Mouse (Mus musculus): ENCODE measurements at regions not wholly inside any gene's neighbourhood (a gene's known extent, or its start where the extent isn't known, plus 50 kb on each side); places are given as distances from the start of the nearest gene placed in this dataset.

DNA sequence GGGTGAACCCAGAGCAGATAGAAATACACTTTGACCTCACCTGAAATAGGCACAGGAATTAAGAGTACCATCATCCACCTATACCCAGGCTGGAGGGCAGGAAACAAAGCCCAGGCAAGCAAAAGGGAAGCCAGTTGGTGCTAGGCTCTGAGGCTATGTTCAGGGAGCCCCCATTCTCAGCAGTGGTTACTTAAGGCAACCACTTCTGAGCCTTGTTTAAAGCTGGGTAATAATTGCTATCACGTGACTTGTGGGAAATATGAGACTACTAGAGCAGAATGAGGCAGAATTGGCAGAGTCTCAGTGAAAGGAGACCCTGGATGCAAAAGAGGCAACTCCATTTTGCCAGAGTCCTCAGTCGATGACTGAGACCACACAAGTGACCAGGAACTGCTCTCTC is 401.5 kb downstream of the Insc start:
- Histone ChIP-seq H3K27me3 (ENCODE audit: control insufficient read depth, insufficient read depth, low read depth, low read length) (no peaks in the 10 kb centered on the region), H3K4me1 (replicated peaks; ENCODE audit: control insufficient read depth, insufficient read depth, low read length) (no peaks in the 10 kb centered on the region), H3K36me3 (ENCODE audit: control insufficient read depth, insufficient read depth, low read length) (no peaks in the 10 kb centered on the region), H3K4me3 (ENCODE audit: low read length) (no peak overlapping the region), H3K27ac (ENCODE audit: low read length) (no peak overlapping the region), H3K9ac (ENCODE audit: low read length) (no peak overlapping the region), H3K9me3 (ENCODE audit: control insufficient read depth, low read length) (no peaks in the 10 kb centered on the region), H3K4me2 (ENCODE audit: low read depth, low read length) (no peak overlapping the region)
- WGBS = 34% methylated on average over 2 of the region's 2 CpGs
- no peak for ATAC-seq (ENCODE audit: low read depth)

DNA sequence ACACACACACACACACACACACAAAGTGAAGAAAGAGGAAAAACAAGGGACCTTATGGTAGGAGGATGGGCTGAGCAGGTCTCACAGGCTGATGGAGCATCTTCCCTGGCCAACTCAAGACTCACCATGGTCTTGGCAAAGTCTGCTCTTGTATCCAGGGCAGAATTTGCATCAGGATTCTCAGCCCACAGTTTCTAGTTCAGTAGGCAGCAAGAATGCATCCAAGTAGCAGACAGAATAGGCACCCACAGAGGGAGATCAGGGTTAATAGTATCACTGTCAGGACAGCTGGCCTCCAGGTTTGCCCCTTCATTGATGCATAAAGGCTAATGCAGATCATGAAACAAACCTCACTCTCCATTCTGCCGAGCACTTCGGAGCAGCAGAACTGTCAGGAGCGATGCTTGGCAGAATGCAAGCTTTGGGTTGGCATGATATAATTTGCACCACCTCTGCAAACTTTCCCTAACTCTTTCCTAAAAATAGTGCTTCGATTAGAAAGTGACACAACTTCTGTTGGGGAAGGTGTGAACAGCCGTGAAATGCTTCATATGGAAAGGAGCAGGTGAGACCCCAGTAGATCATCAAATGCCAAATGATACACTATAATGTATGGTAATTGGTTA is 404.0 kb downstream of the Insc start:
- Histone ChIP-seq H3K4me3 (ENCODE audit: low read length) (no peak overlapping the region), H3K36me3 (ENCODE audit: control insufficient read depth, insufficient read depth, low read length) (no peaks in the 10 kb centered on the region), H3K27ac (ENCODE audit: low read length) (no peak overlapping the region), H3K9ac (ENCODE audit: low read length) (no peak overlapping the region), H3K9me3 (ENCODE audit: control insufficient read depth, low read length) (no peaks in the 10 kb centered on the region), H3K4me2 (ENCODE audit: low read depth, low read length) (no peak overlapping the region), H3K4me1 (replicated peaks; ENCODE audit: control insufficient read depth, insufficient read depth, low read length) (no peaks in the 10 kb centered on the region), H3K27me3 (ENCODE audit: control insufficient read depth, insufficient read depth, low read depth, low read length) (no peaks in the 10 kb centered on the region)
- 88% methylated on average over 5 of the region's 5 CpGs for WGBS
- ATAC-seq (ENCODE audit: low read depth) = no peak

DNA sequence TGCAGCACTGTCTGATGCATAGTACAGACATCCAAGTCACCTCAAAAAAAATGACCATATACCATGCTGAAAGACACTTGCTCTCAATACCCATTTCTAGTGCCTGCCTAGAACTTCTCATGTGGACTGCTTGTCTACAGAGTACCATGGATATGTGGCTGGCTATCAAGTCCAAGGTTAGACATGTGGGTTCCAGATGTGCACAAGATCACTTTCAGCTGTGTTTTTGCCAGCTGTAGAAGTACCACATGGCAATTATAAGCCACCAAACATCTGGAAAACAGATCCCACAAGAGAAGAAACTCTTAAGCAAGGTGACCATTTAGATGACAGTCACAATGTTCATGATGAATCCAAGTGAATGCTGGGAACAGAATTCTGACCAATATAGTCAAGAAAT is 409.8 kb downstream of the Insc start:
- H3K4me2 ChIP-seq (ENCODE audit: low read depth, low read length) = no peak overlapping the region
- H3K4me1 ChIP-seq (replicated peaks; ENCODE audit: control insufficient read depth, insufficient read depth, low read length) = no peaks in the 10 kb centered on the region
- no peaks in the 10 kb centered on the region for H3K36me3 ChIP-seq (ENCODE audit: control insufficient read depth, insufficient read depth, low read length)
- ATAC-seq (ENCODE audit: low read depth) = no peak
- H3K9me3 ChIP-seq (ENCODE audit: control insufficient read depth, low read length) = no peaks in the 10 kb centered on the region
- no peaks in the 10 kb centered on the region for H3K27me3 ChIP-seq (ENCODE audit: control insufficient read depth, insufficient read depth, low read depth, low read length)
- no peak overlapping the region for H3K4me3 ChIP-seq (ENCODE audit: low read length)
- H3K27ac ChIP-seq (ENCODE audit: low read length) = no peak overlapping the region
- H3K9ac ChIP-seq (ENCODE audit: low read length) = no peak overlapping the region

DNA sequence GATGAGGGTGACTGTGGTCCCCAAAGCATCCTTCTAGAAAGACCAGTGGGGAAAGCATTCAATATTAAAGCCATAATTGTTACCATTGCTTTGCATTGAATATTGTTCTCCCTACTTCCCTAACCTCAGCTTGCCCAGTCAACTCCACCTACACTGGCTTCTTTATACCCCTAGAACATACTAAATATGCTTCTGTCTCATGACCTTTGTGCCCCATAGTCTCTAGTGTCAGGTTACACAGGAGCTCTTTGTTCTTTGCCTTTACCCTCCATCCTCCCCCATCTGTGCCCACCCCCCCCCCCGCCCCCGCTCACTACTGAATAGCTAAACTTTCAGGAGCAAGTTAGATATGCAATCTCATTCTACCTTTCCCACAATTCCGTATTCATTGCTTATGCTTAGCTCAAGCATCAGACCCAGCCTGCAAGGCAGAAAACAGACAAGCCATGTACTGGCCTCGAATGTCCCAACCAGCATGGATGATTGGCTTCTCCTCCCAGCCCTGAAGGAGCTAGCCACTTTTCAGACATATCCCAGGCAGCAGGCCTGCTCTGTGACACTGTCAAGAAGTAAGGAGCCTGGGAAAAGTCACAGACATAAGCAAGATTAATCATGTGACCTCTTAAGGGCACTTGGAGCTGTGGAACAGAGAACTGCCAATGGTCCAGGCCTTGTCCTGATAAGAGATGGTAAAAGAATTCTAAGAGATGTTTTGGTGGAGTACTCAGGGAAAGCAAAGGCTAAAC is 410.4 kb downstream of the Insc start:
- Histone ChIP-seq H3K9me3 (ENCODE audit: control insufficient read depth, low read length) (no peaks in the 10 kb centered on the region), H3K9ac (ENCODE audit: low read length) (no peak overlapping the region), H3K4me1 (replicated peaks; ENCODE audit: control insufficient read depth, insufficient read depth, low read length) (no peaks in the 10 kb centered on the region), H3K4me2 (ENCODE audit: low read depth, low read length) (no peak overlapping the region), H3K36me3 (ENCODE audit: control insufficient read depth, insufficient read depth, low read length) (no peaks in the 10 kb centered on the region), H3K4me3 (ENCODE audit: low read length) (no peak overlapping the region), H3K27ac (ENCODE audit: low read length) (no peak overlapping the region), H3K27me3 (ENCODE audit: control insufficient read depth, insufficient read depth, low read depth, low read length) (no peaks in the 10 kb centered on the region)
- 37% methylated on average over 4 of the region's 4 CpGs for WGBS
- no peak for ATAC-seq (ENCODE audit: low read depth)

DNA sequence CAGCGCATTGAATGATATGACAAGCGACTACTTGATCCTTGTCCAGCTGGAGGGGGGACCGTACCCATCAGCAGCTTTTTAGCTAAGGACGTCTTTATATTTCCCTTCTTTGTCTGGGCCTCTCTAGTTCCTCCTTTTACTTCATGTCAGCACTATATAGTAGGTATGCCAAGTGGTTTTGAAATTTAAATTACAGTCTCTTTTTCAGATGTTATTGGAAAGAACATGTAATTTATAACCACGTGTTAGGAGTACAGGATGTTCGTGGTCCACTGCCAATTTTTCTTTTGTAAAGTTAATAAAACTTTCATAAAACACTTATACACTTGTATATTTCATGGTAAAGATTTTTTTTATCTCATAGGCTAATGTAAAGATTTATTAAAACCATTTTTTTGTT is 426.5 kb downstream of the Insc start:
- no peaks in the 10 kb centered on the region for H3K9me3 ChIP-seq (ENCODE audit: control insufficient read depth, low read length)
- no peaks in the 10 kb centered on the region for H3K27me3 ChIP-seq (ENCODE audit: control insufficient read depth, insufficient read depth, low read depth, low read length)
- no peaks in the 10 kb centered on the region for H3K36me3 ChIP-seq (ENCODE audit: control insufficient read depth, insufficient read depth, low read length)
- H3K4me1 ChIP-seq (replicated peaks; ENCODE audit: control insufficient read depth, insufficient read depth, low read length) = peaks cover 8% of the 10 kb centered on the region
- WGBS = 37% methylated on average over 6 of the region's 6 CpGs
- ATAC-seq (ENCODE audit: low read depth) = peak; percentile 61; the same call in 1 of the 2 replicates
- no peak overlapping the region for H3K9ac ChIP-seq (ENCODE audit: low read length)
- H3K4me2 ChIP-seq (ENCODE audit: low read depth, low read length) = no peak overlapping the region
- no peak overlapping the region for H3K4me3 ChIP-seq (ENCODE audit: low read length)
- no peak overlapping the region for H3K27ac ChIP-seq (ENCODE audit: low read length)

DNA sequence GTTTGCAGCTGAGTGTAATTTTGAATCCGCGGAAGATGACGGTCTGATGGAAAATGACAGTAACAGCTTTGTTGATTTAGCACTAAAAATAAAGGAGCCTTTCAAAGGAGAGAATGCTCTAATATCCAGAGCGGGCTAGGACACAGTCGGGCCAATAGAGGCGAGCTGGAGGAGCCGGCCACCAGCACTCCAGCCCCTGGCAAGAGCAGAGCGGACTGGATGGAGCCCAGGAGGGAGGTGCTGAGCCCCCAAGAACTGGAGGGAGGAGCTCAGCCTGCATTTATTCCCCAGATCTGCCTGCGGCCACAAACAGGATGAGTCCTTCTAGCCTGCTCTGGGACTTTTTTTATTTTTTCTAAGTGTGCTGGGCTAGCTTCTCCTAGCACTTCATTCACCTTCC is 426.9 kb downstream of the Insc start:
- WGBS = 19% methylated on average over 9 of the region's 9 CpGs

DNA sequence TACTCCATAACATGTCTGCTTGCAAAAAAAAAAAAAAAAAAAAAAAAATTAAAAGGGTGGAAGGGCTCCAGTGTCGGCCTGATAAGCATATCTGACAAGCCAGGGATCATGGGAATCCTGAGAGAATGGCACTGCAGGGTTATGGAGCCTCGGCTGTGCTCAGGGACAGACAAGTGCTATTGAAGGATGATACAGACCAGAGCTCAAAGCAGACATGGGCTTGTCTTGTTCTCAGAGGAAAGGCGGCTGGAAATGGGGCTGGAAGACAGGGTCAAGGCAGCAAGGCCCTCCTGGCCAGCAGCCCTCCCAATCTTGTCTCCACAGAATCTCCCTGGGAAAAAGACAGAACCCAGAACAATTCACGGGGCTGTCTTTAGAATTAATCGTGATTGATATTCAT is 449.0 kb downstream of the Insc start:
- WGBS = 66% methylated on average over 5 of the region's 5 CpGs
- no peaks in the 10 kb centered on the region for H3K36me3 ChIP-seq (ENCODE audit: control insufficient read depth, insufficient read depth, low read length)
- no peak overlapping the region for H3K4me3 ChIP-seq (ENCODE audit: low read length)
- ATAC-seq (ENCODE audit: low read depth) = no peak
- no peak overlapping the region for H3K27ac ChIP-seq (ENCODE audit: low read length)
- H3K9me3 ChIP-seq (ENCODE audit: control insufficient read depth, low read length) = no peaks in the 10 kb centered on the region
- H3K4me1 ChIP-seq (replicated peaks; ENCODE audit: control insufficient read depth, insufficient read depth, low read length) = no peaks in the 10 kb centered on the region
- no peaks in the 10 kb centered on the region for H3K27me3 ChIP-seq (ENCODE audit: control insufficient read depth, insufficient read depth, low read depth, low read length)
- H3K9ac ChIP-seq (ENCODE audit: low read length) = no peak overlapping the region
- no peak overlapping the region for H3K4me2 ChIP-seq (ENCODE audit: low read depth, low read length)

More for the DNA sequence above, 426.9 kb downstream of the Insc start:
- Histone ChIP-seq H3K4me1 (replicated peaks; ENCODE audit: control insufficient read depth, insufficient read depth, low read length) (peaks cover 8% of the 10 kb centered on the region), H3K4me3 (ENCODE audit: low read length) (no peak overlapping the region), H3K27ac (ENCODE audit: low read length) (no peak overlapping the region), H3K9ac (ENCODE audit: low read length) (no peak overlapping the region), H3K36me3 (ENCODE audit: control insufficient read depth, insufficient read depth, low read length) (no peaks in the 10 kb centered on the region), H3K27me3 (ENCODE audit: control insufficient read depth, insufficient read depth, low read depth, low read length) (no peaks in the 10 kb centered on the region), H3K4me2 (ENCODE audit: low read depth, low read length) (peak overlapping the region; percentile 24; the same call in 1 of the 2 replicates), H3K9me3 (ENCODE audit: control insufficient read depth, low read length) (no peaks in the 10 kb centered on the region)
- ATAC-seq (ENCODE audit: low read depth) = peak; percentile 95

DNA sequence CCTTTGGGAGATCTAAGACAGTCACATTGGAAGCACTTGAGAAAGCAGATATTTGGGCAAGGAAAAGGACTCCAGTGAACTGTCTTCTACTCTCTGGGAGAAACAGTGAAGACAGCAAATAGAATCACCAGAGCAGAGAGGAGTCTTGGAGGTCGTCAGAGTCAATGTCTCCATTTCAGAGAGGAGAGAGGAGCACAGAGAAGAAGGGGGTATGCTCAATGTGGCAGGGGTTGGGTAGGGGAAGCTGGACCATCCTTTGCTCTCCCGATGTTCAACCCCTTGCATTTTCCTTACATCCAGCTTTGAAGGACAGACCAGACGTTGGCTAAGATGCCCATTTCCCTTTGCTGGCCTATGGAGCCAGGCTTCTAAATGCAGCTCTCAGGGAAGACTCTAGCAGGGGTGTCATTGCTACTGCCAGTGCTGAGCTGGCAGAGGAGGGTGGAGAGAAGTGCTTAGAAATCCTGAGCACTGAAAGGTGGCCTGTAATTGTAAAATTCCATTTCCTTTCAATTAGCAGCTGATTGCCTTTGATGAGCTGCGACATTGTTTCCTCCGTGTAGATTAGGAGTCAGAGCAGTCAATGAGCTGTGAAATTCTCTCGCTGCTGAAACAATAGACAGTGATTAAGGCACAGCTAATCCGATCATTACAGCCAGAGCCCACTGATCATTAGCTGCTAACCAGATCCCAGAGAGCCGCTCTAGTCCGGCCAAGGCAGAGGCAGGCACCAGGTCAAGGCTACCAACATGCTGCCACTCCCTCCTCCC is 449.7 kb downstream of the Insc start:
- no peaks in the 10 kb centered on the region for H3K9me3 ChIP-seq (ENCODE audit: control insufficient read depth, low read length)
- WGBS = 39% methylated on average over 9 of the region's 9 CpGs
- no peaks in the 10 kb centered on the region for H3K4me1 ChIP-seq (replicated peaks; ENCODE audit: control insufficient read depth, insufficient read depth, low read length)
- H3K36me3 ChIP-seq (ENCODE audit: control insufficient read depth, insufficient read depth, low read length) = no peaks in the 10 kb centered on the region
- no peak overlapping the region for H3K9ac ChIP-seq (ENCODE audit: low read length)
- ATAC-seq (ENCODE audit: low read depth) = no peak
- H3K27ac ChIP-seq (ENCODE audit: low read length) = no peak overlapping the region
- H3K27me3 ChIP-seq (ENCODE audit: control insufficient read depth, insufficient read depth, low read depth, low read length) = no peaks in the 10 kb centered on the region
- H3K4me2 ChIP-seq (ENCODE audit: low read depth, low read length) = no peak overlapping the region
- no peak overlapping the region for H3K4me3 ChIP-seq (ENCODE audit: low read length)

DNA sequence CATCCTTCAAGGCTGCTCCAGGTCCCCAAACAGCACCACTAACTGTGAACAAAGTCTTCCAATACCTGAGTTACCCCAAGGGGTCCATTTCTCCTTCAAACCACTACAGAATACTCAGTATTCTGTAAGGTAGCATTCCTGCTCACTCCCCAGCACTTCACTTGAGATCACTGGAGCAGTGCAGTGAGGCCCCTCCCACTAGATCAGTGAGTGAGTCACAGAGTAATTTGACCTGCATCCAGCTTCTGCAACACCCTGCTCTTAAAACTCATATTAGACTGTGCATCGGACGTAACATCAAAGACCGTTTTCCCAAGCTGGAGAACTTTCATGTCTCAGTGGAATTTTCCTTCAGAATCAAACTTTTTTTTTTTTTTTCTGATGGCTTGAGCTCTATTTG is 461.4 kb downstream of the Insc start:
- WGBS = 17% methylated on average over 3 of the region's 3 CpGs
- Histone ChIP-seq H3K27ac (ENCODE audit: low read length) (no peak overlapping the region), H3K9ac (ENCODE audit: low read length) (no peak overlapping the region), H3K36me3 (ENCODE audit: control insufficient read depth, insufficient read depth, low read length) (no peaks in the 10 kb centered on the region), H3K4me2 (ENCODE audit: low read depth, low read length) (no peak overlapping the region), H3K4me3 (ENCODE audit: low read length) (no peak overlapping the region), H3K9me3 (ENCODE audit: control insufficient read depth, low read length) (no peaks in the 10 kb centered on the region), H3K27me3 (ENCODE audit: control insufficient read depth, insufficient read depth, low read depth, low read length) (no peaks in the 10 kb centered on the region), H3K4me1 (replicated peaks; ENCODE audit: control insufficient read depth, insufficient read depth, low read length) (no peaks in the 10 kb centered on the region; the same call in 1 of the 2 replicates)
- peak; percentile 92 for ATAC-seq (ENCODE audit: low read depth)
